Mouse (Mus musculus) myocyte (in vitro differentiated cells): Measurements from ENCODE around the gene Anapc2. TPM values are rescaled to one million over a fixed set of nuclear protein-coding genes. Genes with fewer than 3 reads are reported as not detected.

Experiments used
- H3K27me3 ChIP-seq: one replicate; pipeline ENCODE4 v1.6.1; 2011; ENCODE audit not compliant: control insufficient read depth, insufficient read depth, insufficient read length
- H3K36me3 ChIP-seq: one replicate; pipeline ENCODE4 v1.6.1; 2011; ENCODE audit not compliant: control insufficient read depth, insufficient read depth
- H3K4me2 ChIP-seq: one replicate; pipeline ENCODE4 v1.6.1; 2011; ENCODE audit warnings: low read depth, control low read depth
- H3K4me3 ChIP-seq: one replicate; pipeline ENCODE4 v1.5.1; 2011; ENCODE audit warnings: mild to moderate bottlenecking, control low read depth, moderate library complexity
- H3K79me2 ChIP-seq: one replicate; pipeline ENCODE4 v1.6.1; 2011; ENCODE audit not compliant: control insufficient read depth, insufficient read depth
- H3ac ChIP-seq: one replicate; pipeline ENCODE4 v1.6.1; 2011; ENCODE audit not compliant: control insufficient read depth, insufficient read length
- CEBPB ChIP-seq: IDR thresholded peaks from 2 replicates; pipeline ENCODE4 v1.6.1; 2011; ENCODE audit warnings: mild to moderate bottlenecking, moderate library complexity; ENCODE audit not compliant: poor library complexity, insufficient read depth, severe bottlenecking
- E2F4 ChIP-seq: IDR thresholded peaks from one replicate; pipeline ENCODE4 v1.6.1; 2011; ENCODE audit warnings: mild to moderate bottlenecking, control low read depth, moderate library complexity; ENCODE audit not compliant: insufficient read depth
- MAX ChIP-seq: IDR thresholded peaks from one replicate; pipeline ENCODE4 v1.6.1; 2011; ENCODE audit warnings: low read depth, mild to moderate bottlenecking, control low read depth
- MYOD1 ChIP-seq, 3 experiments: IDR thresholded peaks; one replicate each; pipeline ENCODE4 v1.6.1; 2011; ENCODE audit warnings: control low read depth in 2 of 3, low read depth in 2 of 3, mild to moderate bottlenecking in 2 of 3, moderate library complexity in 1 of 3; ENCODE audit not compliant: insufficient read length in 2 of 3, control insufficient read depth in 1 of 3
- MYOG ChIP-seq, 3 experiments: IDR thresholded peaks; one replicate each; pipeline ENCODE4 v1.6.1; 2011; ENCODE audit warnings: control low read depth in 2 of 3, low read depth in 2 of 3, mild to moderate bottlenecking in 2 of 3; ENCODE audit not compliant: insufficient read length in 2 of 3, control insufficient read depth in 1 of 3, insufficient read depth in 1 of 3
- POLR2A ChIP-seq: IDR thresholded peaks from one replicate; pipeline ENCODE4 v1.6.1; 2011; ENCODE audit warnings: low read depth, mild to moderate bottlenecking, control low read depth, moderate library complexity; ENCODE audit not compliant: insufficient read length
- POLR2AphosphoS2 ChIP-seq: IDR thresholded peaks from one replicate; pipeline ENCODE4 v1.6.1; 2011; ENCODE audit warnings: low read depth, control low read depth; ENCODE audit not compliant: insufficient read length
- REST ChIP-seq: IDR thresholded peaks from one replicate; pipeline ENCODE4 v1.6.1; 2011; ENCODE audit warnings: mild to moderate bottlenecking, control low read depth, moderate library complexity; ENCODE audit not compliant: insufficient read depth, insufficient read length
- SRF ChIP-seq: IDR thresholded peaks from one replicate; pipeline ENCODE4 v1.6.1; 2011; ENCODE audit warnings: low read depth; ENCODE audit not compliant: control insufficient read depth, insufficient read length
- TCF12 ChIP-seq: IDR thresholded peaks from one replicate; pipeline ENCODE4 v1.6.1; 2011; ENCODE audit warnings: mild to moderate bottlenecking, control low read depth; ENCODE audit not compliant: poor library complexity, insufficient read depth, severe bottlenecking
- TCF3 ChIP-seq: IDR thresholded peaks from one replicate; pipeline ENCODE4 v1.6.1; 2011; ENCODE audit warnings: low read depth, control low read depth; ENCODE audit not compliant: insufficient read length
- USF1 ChIP-seq: IDR thresholded peaks from one replicate; pipeline ENCODE4 v1.6.1; 2011; ENCODE audit warnings: low read depth, mild to moderate bottlenecking, control low read depth, moderate library complexity
- polyA plus RNA-seq: library from polyadenylated mRNA; unstranded; fragments of >200 nt; fragmentation: generic; extraction: Trizol; gene quantifications from one replicate; pipeline ENCODE4 v1.2.1, GENCODE M21; 2012; ENCODE audit warnings: missing spikeins

Gene Anapc2
- polyA plus RNA-seq, 1 experiment: 97.9 TPM

GRCm38 (mm10) chr2:25263623-25264285, 8.5 kb upstream of the Anapc2 start:
- no peak for TF ChIP-seq MYOD1 (IDR thresholded peaks at IDR 0.05; ENCODE audit: control insufficient read depth in 1 of 3, insufficient read length in 2 of 3, low read depth in 2 of 3)
- TF ChIP-seq REST: no peak
- TF ChIP-seq SRF: no peak
- TF ChIP-seq TCF12: no peak
- H3K4me3 ChIP-seq: peak overlapping the region; percentile 28
- H3K79me2 ChIP-seq: no peaks in the 10 kb centered on the region
- H3K4me2 ChIP-seq: peak overlapping the region; percentile 77
- no peaks in the 10 kb centered on the region for H3K36me3 ChIP-seq
- H3ac ChIP-seq: peak overlapping the region; percentile 18
- H3K27me3 ChIP-seq: no peaks in the 10 kb centered on the region

GRCm38 (mm10) chr2:25264286-25264660, 8.0 kb upstream of the Anapc2 start:
- no peaks in the 10 kb centered on the region for H3K27me3 ChIP-seq
- no peaks in the 10 kb centered on the region for H3K36me3 ChIP-seq
- H3K4me3 ChIP-seq: peak overlapping the region; percentile 28
- no peak overlapping the region for H3ac ChIP-seq
- TF ChIP-seq MAX: no peak
- TF ChIP-seq POLR2A: no peak
- TF ChIP-seq CEBPB: no peak
- TF ChIP-seq USF1: no peak
- no peak for TF ChIP-seq TCF3
- no peak for TF ChIP-seq TCF12
- no peak for TF ChIP-seq MYOG (IDR thresholded peaks at IDR 0.05; ENCODE audit: control insufficient read depth in 1 of 3, insufficient read depth in 1 of 3, insufficient read length in 2 of 3, low read depth in 2 of 3)
- no peak for TF ChIP-seq E2F4
- no peak for TF ChIP-seq REST
- TF ChIP-seq POLR2AphosphoS2: no peak
- TF ChIP-seq SRF: no peak
- no peak for TF ChIP-seq MYOD1 (IDR thresholded peaks at IDR 0.05; ENCODE audit: control insufficient read depth in 1 of 3, insufficient read length in 2 of 3, low read depth in 2 of 3)
- H3K79me2 ChIP-seq: no peaks in the 10 kb centered on the region
- peak overlapping the region; percentile 77 for H3K4me2 ChIP-seq

- peak overlapping the region; percentile 28 for H3K4me3 ChIP-seq
- no peak overlapping the region for H3ac ChIP-seq
- no peaks in the 10 kb centered on the region for H3K36me3 ChIP-seq
- H3K79me2 ChIP-seq: no peaks in the 10 kb centered on the region
- TF ChIP-seq POLR2A: no peak
- H3K27me3 ChIP-seq: no peaks in the 10 kb centered on the region
- peak overlapping the region; percentile 77 for H3K4me2 ChIP-seq
These were observed 7.4 kb upstream of the Anapc2 start for GRCm38 (mm10) chr2:25264851-25265250.

GRCm38 (mm10) chr2:25265897-25266656, 6.2 kb upstream of the Anapc2 start:
- Histone ChIP-seq H3ac (no peak overlapping the region), H3K27me3 (no peaks in the 10 kb centered on the region), H3K4me2 (peak overlapping the region; percentile 77), H3K36me3 (no peaks in the 10 kb centered on the region), H3K79me2 (peaks cover 10% of the 10 kb centered on the region), H3K4me3 (peak overlapping the region; percentile 28)
- TF ChIP-seq REST (no peak), MYOD1 (IDR thresholded peaks at IDR 0.05; ENCODE audit: control insufficient read depth in 1 of 3, insufficient read length in 2 of 3, low read depth in 2 of 3) (peak in 1 of 3 experiments; percentile 65), MYOG (IDR thresholded peaks at IDR 0.05; ENCODE audit: control insufficient read depth in 1 of 3, insufficient read depth in 1 of 3, insufficient read length in 2 of 3, low read depth in 2 of 3) (peak in 1 of 3 experiments; percentile 61), SRF (no peak)

GRCm38 (mm10) chr2:25266720-25267119, 5.6 kb upstream of the Anapc2 start:
- H3K4me2 ChIP-seq: peak overlapping the region; percentile 77
- TF ChIP-seq TCF12 (no peak), POLR2A (no peak), TCF3 (no peak), MYOD1 (IDR thresholded peaks at IDR 0.05; ENCODE audit: control insufficient read depth in 1 of 3, insufficient read length in 2 of 3, low read depth in 2 of 3) (peak in 1 of 3 experiments; percentile 26), CEBPB (no peak), SRF (no peak)
- peaks cover 16% of the 10 kb centered on the region for H3K79me2 ChIP-seq
- H3ac ChIP-seq: no peak overlapping the region
- no peaks in the 10 kb centered on the region for H3K27me3 ChIP-seq
- no peaks in the 10 kb centered on the region for H3K36me3 ChIP-seq
- peak overlapping the region; percentile 28 for H3K4me3 ChIP-seq
